Mouse (Mus musculus): ENCODE data around the gene Gm21750.
A peak's percentile ranks its signal among the peaks of the same experiment; 100 is the strongest.
"Not testable (repeated sequence)": the region's sequence is repeated elsewhere in the genome, so short reads cannot be mapped to it uniquely, and the experiment has no call there.

The Gm21750 gene

DNA sequence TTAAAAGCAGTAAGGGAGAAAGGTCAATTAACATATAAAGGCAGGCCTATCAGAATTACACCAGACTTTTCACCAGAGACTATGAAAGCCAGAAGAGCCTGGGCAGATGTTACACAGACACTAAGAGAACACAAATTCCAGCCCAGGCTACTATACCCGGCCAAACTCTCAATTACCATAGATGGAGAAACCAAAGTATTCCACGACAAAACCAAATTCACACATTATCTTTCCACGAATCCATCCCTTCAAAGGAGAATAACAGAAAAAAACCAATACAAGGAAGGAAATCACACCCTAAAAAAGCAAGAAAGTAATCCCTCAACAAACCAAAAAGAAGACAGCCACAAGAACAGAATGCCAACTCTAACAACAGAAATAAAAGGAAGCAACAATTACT, at the start of gene Gm21750:
Gene Gm21750, plus strand, starts transcription at position 301 of the 400 bp plus-strand sequence.
- not testable (repeated sequence) for DNase-seq (ENCODE audit: low spot score in 2 of 2)

DNA sequence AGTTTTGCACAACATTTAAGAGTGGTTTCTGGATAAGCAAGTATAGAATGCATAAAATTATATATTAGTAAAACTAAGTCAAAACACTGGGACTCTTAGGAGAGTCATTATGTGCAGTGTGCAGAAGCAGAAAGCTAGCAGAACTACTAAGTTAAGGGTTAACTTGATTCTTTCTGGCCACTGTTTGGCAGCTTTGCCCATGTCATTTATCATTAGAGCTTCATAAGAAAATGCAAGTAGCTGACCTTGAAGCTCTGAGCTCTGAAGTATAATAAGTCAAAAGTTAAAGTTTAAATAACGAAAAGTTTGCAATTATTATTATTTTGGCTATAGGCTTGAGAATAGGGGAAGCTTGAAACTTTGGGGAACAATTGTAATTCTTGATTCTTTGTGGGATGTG, 46.1 kb upstream of the Gm21750 start:
- DNase-seq (ENCODE audit: low spot score in 2 of 2), result not testable (repeated sequence)

DNA sequence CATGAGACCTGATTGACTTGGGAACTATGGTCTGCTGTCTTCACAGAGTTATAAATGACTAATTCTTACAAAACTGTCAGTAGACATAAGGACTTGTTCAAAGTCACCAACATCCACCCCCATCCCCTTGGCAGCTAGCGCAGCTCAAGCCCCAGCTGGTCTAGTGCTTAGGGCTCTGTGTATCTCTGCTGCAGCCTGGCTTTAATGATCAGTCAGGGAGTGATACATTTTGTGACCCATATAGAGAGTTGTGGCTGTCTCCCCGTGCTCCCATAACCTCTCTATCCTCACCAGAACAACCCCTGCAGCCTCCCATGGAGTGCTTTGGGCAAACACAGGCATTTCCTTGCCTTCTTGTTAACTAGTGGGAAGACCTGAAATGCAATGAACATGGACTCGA, 40.1 kb upstream of the Gm21750 start:
- no peak for DNase-seq (ENCODE audit: low spot score in 2 of 2)

DNA sequence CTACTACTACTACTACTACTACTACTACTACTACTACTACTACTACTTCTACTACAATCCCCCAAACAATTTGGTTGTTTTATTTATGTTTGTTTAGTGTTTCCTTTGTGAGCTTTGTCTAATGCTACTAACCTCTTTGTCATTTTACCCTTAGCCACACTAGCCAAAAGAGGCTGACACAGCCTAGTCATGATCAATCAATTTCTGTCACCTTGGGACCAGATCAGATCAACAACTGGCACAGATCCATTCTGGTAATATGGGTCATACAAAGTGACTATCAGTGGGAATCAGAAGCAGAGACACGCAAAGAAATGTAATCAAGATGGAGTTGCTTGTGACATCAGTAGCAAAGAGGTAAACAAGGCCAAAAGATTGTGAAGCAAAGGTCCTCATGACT, 38.0 kb upstream of the Gm21750 start:
- no peak for DNase-seq (ENCODE audit: low spot score in 2 of 2)

DNA sequence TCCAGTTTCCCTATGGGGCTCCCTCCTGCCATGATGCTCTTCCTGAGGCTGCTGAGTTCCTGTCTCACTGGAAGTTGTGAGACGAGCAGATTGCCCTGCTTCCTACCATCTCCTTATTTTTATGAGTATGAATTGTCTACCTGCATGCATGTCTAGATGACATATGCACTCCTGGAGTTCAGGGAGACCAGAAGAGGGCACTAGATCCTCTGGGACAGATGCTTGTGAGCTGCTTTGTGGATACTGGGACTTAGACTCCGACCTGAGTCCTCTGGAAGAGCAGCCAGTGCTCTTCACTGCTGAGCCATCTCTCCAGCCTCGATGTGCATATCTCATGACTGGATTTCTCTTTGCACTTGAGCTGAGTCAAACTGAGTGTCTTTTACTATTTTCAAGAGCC, 35.6 kb upstream of the Gm21750 start:
- no peak for DNase-seq (ENCODE audit: low spot score in 2 of 2)

DNA sequence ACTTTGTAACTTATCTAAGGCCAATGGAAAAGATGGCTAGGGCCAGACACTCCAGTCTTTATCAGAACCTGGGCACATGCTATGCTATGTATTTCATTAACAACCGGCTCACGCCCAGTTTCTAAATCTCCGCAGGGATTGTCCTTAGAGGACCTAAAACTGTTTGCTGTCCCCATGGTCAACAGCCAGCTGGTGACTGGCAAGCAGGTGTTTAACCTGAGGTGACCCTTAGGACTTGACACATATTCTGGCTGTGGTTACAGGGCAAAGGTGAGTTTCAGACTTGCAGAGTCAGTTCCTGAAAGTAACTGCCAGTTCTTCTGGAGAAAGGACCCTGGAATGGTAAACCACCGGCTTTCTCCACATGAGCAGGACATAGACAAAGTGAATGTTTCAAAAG, 29.5 kb upstream of the Gm21750 start:
- no peak for DNase-seq (ENCODE audit: low spot score in 2 of 2)

DNA sequence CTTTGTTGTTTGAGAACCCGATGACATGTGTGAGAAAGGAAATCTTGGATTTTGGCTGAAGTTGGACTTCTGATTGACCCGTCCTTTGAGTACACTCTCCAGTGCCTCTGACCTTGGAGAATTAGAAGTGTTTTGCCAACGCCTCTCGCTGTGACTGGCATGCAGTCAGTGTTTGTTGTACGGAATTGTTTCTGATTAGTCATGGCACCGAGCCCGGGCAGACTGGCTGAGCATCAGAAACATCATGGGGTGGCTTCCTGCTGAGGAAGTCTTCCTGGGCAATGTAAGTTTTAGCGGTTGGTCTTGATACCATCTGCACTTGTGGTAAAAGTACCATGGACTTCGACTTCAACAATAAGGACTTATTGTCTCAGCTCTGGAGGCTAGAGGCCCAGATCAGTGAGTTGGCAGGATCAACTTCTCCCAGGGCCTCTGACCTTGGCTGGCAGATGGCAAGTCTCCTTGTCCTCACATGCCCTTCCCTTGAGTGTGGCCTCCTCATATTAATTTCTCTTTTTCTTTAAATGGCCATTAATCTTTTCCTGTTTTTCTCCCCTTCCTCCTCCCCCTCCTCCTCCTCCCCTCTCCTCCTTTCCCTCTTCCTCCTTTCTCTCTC, 28.3 kb upstream of the Gm21750 start:
- DNase-seq (ENCODE audit: low spot score in 2 of 2), result no peak

DNA sequence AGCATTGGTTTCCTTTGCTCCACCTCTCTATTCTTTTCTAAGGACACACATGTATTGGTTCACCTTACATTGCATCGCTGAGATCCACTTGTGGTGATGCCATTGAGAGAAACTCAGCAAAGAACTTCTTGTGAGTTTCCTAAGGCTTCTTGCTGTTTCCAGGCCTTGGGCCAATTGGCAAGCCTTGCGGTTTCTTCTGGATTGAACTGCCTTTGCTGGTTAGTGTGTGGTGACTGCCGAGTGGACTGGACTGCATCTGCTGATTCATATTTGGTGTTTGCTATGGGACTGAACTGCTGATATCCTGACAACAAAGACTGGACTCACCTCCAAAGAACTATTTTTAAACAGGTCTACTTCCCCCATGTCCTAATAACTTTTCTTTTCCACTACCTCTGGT, 26.7 kb upstream of the Gm21750 start:
- DNase-seq (ENCODE audit: low spot score in 2 of 2), result no peak

DNA sequence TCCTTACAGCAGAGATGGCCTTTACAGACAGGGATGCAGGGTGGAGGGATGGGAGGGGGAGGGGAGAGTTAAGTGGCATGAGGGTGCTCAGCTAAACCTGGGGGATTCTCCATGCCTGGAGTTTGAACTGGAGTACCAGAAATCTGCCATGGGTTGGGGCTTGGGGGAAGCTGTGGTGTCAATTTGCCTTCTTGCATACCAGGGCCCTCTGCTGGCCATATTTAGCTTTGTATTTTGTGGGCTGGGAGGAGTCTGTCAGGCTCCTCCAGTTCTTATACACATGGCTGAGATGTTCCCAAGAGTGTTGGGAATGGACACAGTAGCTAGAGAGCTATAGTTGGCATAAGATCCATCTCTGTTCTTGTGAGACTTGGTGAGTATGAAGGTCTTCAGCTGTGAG, 23.6 kb upstream of the Gm21750 start:
- peak in 1 of 2 experiments; percentile 4 for DNase-seq (ENCODE audit: low spot score in 2 of 2)

DNA sequence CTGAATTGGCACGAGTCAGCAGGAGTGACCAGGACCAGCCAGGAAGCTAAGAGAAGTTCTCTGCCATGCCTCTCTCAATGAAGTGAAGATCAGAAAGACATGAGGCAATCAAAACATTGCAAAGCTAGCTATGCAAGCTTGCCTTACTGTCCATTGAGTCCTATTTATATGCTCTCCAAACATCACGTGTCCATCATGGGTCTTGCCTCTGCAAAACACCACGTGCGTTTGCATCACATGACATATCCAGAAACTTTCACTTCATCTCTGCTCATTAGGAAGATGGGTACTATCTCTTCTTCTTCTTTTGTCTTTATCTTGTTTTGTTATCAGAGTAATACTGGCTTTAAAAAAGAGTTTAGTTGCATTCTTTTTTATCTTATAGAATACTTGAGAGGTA, 10.8 kb upstream of the Gm21750 start:
- DNase-seq (ENCODE audit: low spot score in 2 of 2), result no peak

DNA sequence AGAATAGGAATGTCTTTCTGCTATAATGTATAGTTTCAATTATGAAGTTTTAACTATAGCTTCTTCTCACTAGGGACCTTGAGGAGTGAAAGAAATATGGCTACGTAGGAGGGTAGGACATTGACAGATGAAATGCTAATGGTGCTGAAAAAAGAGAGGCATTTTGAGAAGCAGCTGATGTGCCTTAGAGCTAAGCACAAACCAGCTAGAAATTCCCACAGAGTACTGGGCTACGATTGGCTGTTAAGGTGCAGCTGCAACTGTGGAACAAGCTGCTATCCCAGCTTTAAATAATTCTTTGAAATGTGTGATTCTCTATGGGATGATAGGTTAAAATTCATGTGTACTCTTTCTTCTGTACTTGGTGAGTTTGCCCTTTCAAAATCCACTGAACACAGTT, 9.1 kb downstream of the Gm21750 start:
- no peak for DNase-seq (ENCODE audit: low spot score in 2 of 2)

DNA sequence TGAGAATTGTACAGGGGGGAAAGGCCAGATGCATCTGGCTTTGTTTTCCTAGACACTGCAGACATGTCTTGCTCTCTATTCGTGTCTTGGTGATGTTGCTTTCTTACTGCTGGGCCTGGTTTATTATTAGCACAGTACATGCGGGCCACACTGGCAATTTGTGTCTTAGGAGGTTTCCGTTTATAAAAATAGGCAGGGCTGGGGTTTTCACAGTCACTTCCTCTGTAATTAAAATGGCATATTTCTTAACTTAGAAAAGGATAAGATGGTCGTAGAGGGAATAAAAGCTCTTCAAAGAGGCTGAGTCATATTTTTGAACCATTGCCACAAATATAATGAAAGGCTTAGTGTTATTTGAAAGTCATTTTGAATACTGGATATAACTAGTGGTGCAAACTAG, 26.7 kb downstream of the Gm21750 start:
- no peak for DNase-seq (ENCODE audit: low spot score in 2 of 2)

DNA sequence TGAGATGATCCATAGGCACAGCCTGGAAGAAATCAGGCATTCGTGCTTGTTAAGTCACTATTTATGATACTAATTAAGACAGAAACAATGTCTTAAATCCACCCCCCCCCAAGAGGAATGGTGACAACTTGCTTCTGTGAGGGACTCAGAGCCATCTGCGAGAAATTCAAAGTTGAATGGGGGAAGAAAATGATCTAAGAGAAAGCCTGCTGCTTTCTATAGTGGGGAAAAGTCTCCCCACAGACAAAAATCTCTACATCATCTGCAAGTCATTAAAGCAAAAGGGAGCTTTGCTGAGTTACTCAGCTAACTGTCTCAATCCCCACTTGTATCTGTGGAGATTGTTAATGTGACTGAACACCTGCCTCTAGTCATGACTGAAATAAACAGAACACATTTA, 27.4 kb downstream of the Gm21750 start:
- DNase-seq (ENCODE audit: low spot score in 2 of 2), result no peak

DNA sequence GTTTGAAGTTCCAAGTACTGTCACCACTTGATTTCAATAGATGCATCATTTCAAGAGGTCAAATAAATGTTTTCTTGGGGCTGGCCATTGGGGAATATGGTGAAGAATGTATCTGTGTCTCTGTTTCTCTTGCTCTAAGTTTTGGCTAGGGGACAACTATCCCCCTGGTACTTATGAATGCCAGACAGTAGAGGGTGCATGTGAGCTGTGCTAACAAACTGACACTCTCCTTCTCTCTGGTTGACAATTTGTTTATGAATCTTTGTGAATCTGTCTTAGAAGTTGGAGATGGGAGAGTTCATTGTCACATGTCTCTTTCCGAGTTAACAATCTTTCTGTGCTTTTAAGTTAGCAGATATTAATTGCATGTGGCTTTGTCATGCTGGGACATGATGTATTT, 39.2 kb downstream of the Gm21750 start:
- DNase-seq (ENCODE audit: low spot score in 2 of 2), result no peak

DNA sequence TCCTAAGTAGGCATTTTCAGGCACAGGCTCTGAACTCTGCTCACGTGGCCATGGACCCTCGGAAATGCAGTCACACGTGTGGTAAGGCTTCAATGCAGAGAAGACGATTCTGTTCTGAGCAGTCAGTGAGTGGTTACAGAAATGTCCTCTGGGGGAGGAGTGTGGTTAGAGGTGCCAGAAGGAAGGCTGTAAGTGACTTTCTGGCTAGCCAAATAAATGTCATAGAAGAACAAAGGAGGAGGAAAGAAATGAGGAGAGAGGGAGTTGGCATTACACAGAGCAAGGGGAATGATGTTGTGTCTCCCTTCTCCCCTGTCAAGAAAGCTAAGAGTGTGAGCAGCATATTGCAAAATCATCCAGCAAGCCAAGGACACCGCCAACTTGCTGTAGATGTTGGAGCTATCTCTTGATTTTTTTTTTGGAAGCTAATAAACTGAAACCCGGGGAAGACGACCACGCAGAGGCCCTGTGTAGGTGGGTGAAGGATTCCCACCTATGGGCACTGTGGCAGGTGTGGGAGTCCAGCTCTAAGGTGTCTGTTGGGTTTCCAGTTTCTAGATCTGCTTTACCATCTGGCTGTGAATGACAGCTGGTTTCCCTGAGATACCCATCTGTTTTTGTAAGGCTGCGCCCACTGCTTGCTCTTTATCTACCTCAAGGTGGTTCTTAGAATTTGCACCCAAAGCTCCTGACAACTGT, 48.5 kb downstream of the Gm21750 start:
- DNase-seq (ENCODE audit: low spot score in 2 of 2), result no peak
